Mouse (Mus musculus) neural tube, embryonic 14.5 days (tissue): ENCODE data around the gene Pigv. TPM values are rescaled to one million over a fixed set of nuclear protein-coding genes. Genes with fewer than 3 reads are reported as not detected.
A peak's percentile ranks its signal among the peaks of the same experiment; 100 is the strongest.

Experiments used
- ATAC-seq: fragments of 200-750 bp; cut with Nextera tagmentation; 2 replicates; pipeline ENCODE4 v1.8.0; 2017; ENCODE audit warnings: low read depth, mild to moderate bottlenecking, moderate TSS enrichment, moderate library complexity
- H3K27ac ChIP-seq: fragments of 300-500 bp; sonication (generic); 2 replicates; pipeline ENCODE4 v1.5.1; 2014; ENCODE audit warnings: low read depth, mild to moderate bottlenecking, control low read depth, low read length, moderate library complexity, mixed read lengths
- H3K27me3 ChIP-seq: fragments of 300-500 bp; sonication (generic); 2 replicates; pipeline ENCODE4 v1.6.1; 2014; ENCODE audit warnings: low read length; ENCODE audit not compliant: control insufficient read depth, insufficient read depth
- H3K36me3 ChIP-seq: fragments of 300-500 bp; sonication (generic); 2 replicates; pipeline ENCODE4 v1.6.1; 2014; ENCODE audit warnings: low read length, mixed read lengths; ENCODE audit not compliant: control insufficient read depth, insufficient read depth
- H3K4me1 ChIP-seq: fragments of 300-500 bp; sonication (generic); 2 replicates; pipeline ENCODE4 v1.6.1; 2014; ENCODE audit warnings: low read length; ENCODE audit not compliant: control insufficient read depth, insufficient read depth
- H3K4me2 ChIP-seq: fragments of 300-500 bp; sonication (generic); 2 replicates; pipeline ENCODE4 v1.6.1; 2014; ENCODE audit warnings: mild to moderate bottlenecking, low read depth, low read length, control low read depth
- H3K4me3 ChIP-seq: fragments of 300-500 bp; sonication (generic); 2 replicates; pipeline ENCODE4 v1.5.1; 2014; ENCODE audit warnings: low read depth, low read length, control low read depth, mixed read lengths
- H3K9ac ChIP-seq: fragments of 300-500 bp; sonication (generic); replicated peaks from 2 replicates; pipeline ENCODE4 v1.6.1; 2014; ENCODE audit warnings: low read depth, mild to moderate bottlenecking, control low read depth, low read length, mixed read lengths
- H3K9me3 ChIP-seq: fragments of 300-500 bp; sonication (generic); 2 replicates; pipeline ENCODE4 v1.6.1; 2016; ENCODE audit warnings: low read length; ENCODE audit not compliant: control insufficient read depth
- WGBS: fragments of 180-500 bp; shearing (Covaris S2); extraction: QIAGEN DNeasy Blood & Tissue Kit; methylation state at CpG from one replicate; pipeline ENCODE4 v1.1.7; 2014; 5-methylcytosine and 5-hydroxymethylcytosine counted together
- polyA plus RNA-seq: library from polyadenylated mRNA; unstranded; fragments of >200 nt; fragmentation: Nextera tagmentation; extraction: Ambion mirVana; gene quantifications from 2 replicates; pipeline ENCODE4 v1.2.1, GENCODE M21; 2014

Pigv gene
- polyA plus RNA-seq, 1 experiment from 2014 or later = 10.9 TPM

- Histone ChIP-seq H3K9me3 (no peaks in the 10 kb centered on the region), H3K4me1 (peaks cover 14% of the 10 kb centered on the region), H3K27ac (no peak overlapping the region), H3K27me3 (no peaks in the 10 kb centered on the region), H3K4me2 (no peak overlapping the region), H3K4me3 (no peak overlapping the region), H3K9ac (no peak overlapping the region), H3K36me3 (peaks cover 14% of the 10 kb centered on the region)
- 78% methylated on average over 2 of the region's 2 CpGs for WGBS
- no peak for ATAC-seq
Measured at GRCm38 (mm10) chr4:133628517-133628916, 43.9 kb downstream of the Pigv start.

GRCm38 (mm10) chr4:133627039-133627438 lies 45.4 kb downstream of the Pigv start:
- peaks cover 9% of the 10 kb centered on the region for H3K4me1 ChIP-seq
- ATAC-seq = no peak
- no peak overlapping the region for H3K27ac ChIP-seq
- no peak overlapping the region for H3K4me2 ChIP-seq
- no peaks in the 10 kb centered on the region for H3K27me3 ChIP-seq
- 95% methylated on average over 14 of the region's 14 CpGs for WGBS
- H3K36me3 ChIP-seq = peaks cover 14% of the 10 kb centered on the region
- no peak overlapping the region for H3K9ac ChIP-seq
- no peak overlapping the region for H3K4me3 ChIP-seq
- H3K9me3 ChIP-seq = no peaks in the 10 kb centered on the region

GRCm38 (mm10) chr4:133626621-133627020 lies 45.8 kb downstream of the Pigv start:
- peaks cover 5% of the 10 kb centered on the region for H3K4me1 ChIP-seq
- no peak overlapping the region for H3K9ac ChIP-seq
- 91% methylated on average over 9 of the region's 9 CpGs for WGBS
- peaks cover 14% of the 10 kb centered on the region for H3K36me3 ChIP-seq
- H3K4me3 ChIP-seq = no peak overlapping the region
- no peak overlapping the region for H3K27ac ChIP-seq
- no peaks in the 10 kb centered on the region for H3K27me3 ChIP-seq
- no peak overlapping the region for H3K4me2 ChIP-seq
- no peaks in the 10 kb centered on the region for H3K9me3 ChIP-seq
- ATAC-seq = no peak

DNA sequence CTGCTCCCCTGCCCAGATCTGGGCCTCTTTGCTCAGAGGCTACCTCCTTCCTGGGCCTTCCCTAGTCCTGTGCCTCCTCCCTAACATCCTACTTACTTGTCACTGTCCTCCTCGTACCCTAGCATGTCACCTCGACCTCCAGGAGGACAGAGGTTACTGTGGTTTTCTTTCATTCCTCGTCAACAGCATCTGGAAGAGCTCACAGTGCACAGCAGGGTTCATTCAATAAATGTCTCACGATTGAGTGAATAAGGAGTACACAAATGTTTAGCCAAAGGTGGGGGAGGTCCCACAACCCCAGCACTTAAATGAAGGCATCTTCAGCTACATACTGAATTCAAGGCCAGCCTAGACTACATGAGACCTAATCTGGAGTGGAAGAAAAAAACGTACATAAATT lies 46.2 kb downstream of the Pigv start:
- H3K27ac ChIP-seq = 0 out of 2 replicates have a peak overlapping the region, but pooled peaks have one; percentile 16
- no peak overlapping the region for H3K9ac ChIP-seq
- H3K4me1 ChIP-seq = 0 out of 2 replicates have a peak, but pooled peaks cover 1% of the 10 kb centered on the region
- H3K4me2 ChIP-seq = no peak overlapping the region
- ATAC-seq = no peak
- peaks cover 14% of the 10 kb centered on the region for H3K36me3 ChIP-seq
- 55% methylated on average over 5 of the region's 5 CpGs for WGBS
- no peaks in the 10 kb centered on the region for H3K9me3 ChIP-seq
- no peak overlapping the region for H3K4me3 ChIP-seq
- no peaks in the 10 kb centered on the region for H3K27me3 ChIP-seq

DNA sequence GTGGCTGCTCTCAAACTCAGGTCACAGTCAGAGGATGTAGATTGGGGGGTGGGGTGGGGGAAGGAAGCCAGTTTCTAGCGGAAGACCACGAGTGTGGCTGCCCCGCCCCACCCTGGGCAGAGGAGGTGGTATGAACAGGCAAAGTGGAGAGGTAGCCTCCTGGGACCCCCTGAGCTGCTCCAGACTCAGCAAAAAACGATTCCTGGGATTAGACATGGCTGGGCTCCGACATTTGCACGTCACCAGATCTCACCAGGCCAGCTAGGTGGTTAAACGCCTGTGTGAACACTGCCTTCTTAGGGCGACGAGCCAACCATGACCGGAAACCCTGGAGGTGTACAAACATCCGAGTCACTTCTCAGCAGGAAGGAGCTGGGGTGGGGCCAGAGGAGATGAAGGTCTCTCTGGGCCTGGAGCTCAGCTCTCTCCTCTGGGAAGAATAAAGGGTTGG lies 46.8 kb downstream of the Pigv start:
- H3K4me1 ChIP-seq = no peaks in the 10 kb centered on the region
- H3K36me3 ChIP-seq = peaks cover 18% of the 10 kb centered on the region
- H3K27me3 ChIP-seq = no peaks in the 10 kb centered on the region
- no peak for ATAC-seq
- no peak overlapping the region for H3K27ac ChIP-seq
- 76% methylated on average over 11 of the region's 11 CpGs for WGBS
- H3K4me3 ChIP-seq = no peak overlapping the region
- H3K9me3 ChIP-seq = no peaks in the 10 kb centered on the region
- no peak overlapping the region for H3K9ac ChIP-seq
- no peak overlapping the region for H3K4me2 ChIP-seq

- H3K36me3 ChIP-seq = peaks cover 18% of the 10 kb centered on the region
- no peaks in the 10 kb centered on the region for H3K27me3 ChIP-seq
- no peak for ATAC-seq
- H3K4me2 ChIP-seq = no peak overlapping the region
- 95% methylated on average over 7 of the region's 7 CpGs for WGBS
- H3K27ac ChIP-seq = no peak overlapping the region
- no peak overlapping the region for H3K9ac ChIP-seq
- no peaks in the 10 kb centered on the region for H3K9me3 ChIP-seq
- no peak overlapping the region for H3K4me3 ChIP-seq
- H3K4me1 ChIP-seq = no peaks in the 10 kb centered on the region
Measured at GRCm38 (mm10) chr4:133624830-133625229, 47.6 kb downstream of the Pigv start.

DNA sequence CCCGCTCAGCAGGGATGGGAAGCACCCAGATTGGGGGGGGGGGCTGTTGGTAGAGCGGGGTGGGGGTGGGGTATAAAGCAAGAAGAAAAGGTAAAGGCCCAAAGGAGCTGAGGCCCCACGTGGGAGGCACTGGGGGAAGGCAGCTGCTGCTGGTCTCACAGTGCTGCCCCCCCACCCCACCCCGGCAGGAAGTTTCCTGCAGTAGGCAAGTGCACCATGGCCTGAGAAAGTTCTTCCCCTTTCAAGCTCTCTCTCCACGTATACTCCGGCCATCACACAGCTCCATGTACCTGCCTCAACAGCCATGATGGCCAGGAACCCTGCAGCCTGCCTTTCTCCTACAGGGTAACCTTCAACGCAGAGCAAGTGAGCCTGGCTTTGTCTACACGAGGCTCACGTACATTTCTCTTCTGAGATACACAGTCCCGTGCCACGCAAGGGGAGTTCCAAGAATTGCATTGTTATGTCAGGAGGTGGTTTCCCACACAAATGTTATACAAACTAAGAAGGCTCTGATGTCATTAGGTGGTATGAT lies 50.2 kb downstream of the Pigv start:
- 74% methylated on average over 11 of the region's 11 CpGs for WGBS
- Histone ChIP-seq H3K9me3 (no peaks in the 10 kb centered on the region), H3K9ac (no peak overlapping the region), H3K4me1 (no peaks in the 10 kb centered on the region), H3K4me3 (no peak overlapping the region), H3K27ac (no peak overlapping the region), H3K4me2 (no peak overlapping the region), H3K27me3 (no peaks in the 10 kb centered on the region), H3K36me3 (peaks cover 18% of the 10 kb centered on the region)
- no peak for ATAC-seq

GRCm38 (mm10) chr4:133620668-133621067 lies 51.8 kb downstream of the Pigv start:
- Histone ChIP-seq H3K4me3 (no peak overlapping the region), H3K27me3 (no peaks in the 10 kb centered on the region), H3K4me2 (no peak overlapping the region), H3K9ac (no peak overlapping the region), H3K27ac (no peak overlapping the region), H3K4me1 (no peaks in the 10 kb centered on the region), H3K9me3 (no peaks in the 10 kb centered on the region), H3K36me3 (peaks cover 11% of the 10 kb centered on the region)
- no peak for ATAC-seq
- 82% methylated on average over 8 of the region's 8 CpGs for WGBS

DNA sequence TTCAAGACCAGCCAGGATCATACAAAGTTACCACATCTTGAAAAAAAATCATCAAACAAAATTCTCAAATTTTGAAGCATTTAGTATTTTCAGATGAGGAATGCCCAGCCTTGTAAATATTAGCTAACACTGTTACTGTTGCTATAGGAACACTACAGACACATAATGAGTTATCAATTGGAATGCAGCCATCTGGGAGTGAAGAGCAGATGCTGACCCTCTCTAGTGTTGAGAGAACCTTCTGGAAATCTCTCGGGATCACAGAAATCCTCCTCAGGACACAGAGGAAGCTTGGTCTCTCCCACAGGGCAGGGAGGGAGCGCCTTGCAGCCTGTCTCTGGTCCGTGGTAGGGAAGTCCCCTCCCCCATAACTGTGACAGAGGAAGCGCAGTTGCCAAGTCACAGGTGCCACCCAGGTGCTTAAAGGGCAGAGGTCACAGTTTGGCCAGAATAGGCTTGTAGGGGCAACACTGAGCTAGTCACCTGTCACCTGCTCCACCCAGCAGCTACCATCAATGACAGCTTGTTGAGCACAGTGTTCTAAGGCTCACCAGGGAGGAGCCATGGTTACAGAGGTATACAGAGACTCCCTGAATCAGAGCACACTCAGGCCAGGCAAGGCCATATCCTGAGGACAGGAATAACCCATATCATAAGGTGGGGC lies 52.8 kb downstream of the Pigv start:
- Histone ChIP-seq H3K4me3 (no peak overlapping the region), H3K27me3 (no peaks in the 10 kb centered on the region), H3K9ac (no peak overlapping the region), H3K9me3 (no peaks in the 10 kb centered on the region), H3K27ac (no peak overlapping the region), H3K4me2 (no peak overlapping the region), H3K36me3 (peaks cover 9% of the 10 kb centered on the region), H3K4me1 (no peaks in the 10 kb centered on the region)
- ATAC-seq = no peak
- 75% methylated on average over 4 of the region's 4 CpGs for WGBS
